24 mouse cellular contexts compared by ENCODE assay signal in genomic region chr3:38446586-38446985, GRCm38 (mm10). TPM values are rescaled to one million over a fixed set of nuclear protein-coding genes. Genes with fewer than 3 reads are reported as not detected.
DNase-seq lines count a peak whose midpoint lies in the region; ATAC-seq and TF ChIP-seq lines count a peak whose summit lies in the region.
"Had no signal": no experiment of that assay in that cellular context is flagged by ENCODE, and none has a peak within 500 bp of the region (broad histone marks: within the 10 kb centered on the region; RNA-seq: fewer than 3 reads in every experiment).

No protein-coding gene starts in this region.

- TF ChIP-seq CTCF in brain, embryonic 14.5 days (IDR thresholded peaks at IDR 0.05; ENCODE audit: borderline replicate concordance, extremely low read depth, insufficient read depth, insufficient read length) = no peak

- no peak overlapping the region for H3K4me3 ChIP-seq in heart, embryonic 12.5 days
- H3K4me3 ChIP-seq: embryonic facial prominence, embryonic 13.5 days; gastrocnemius, adult 2 months; heart, embryonic 13.5 days; megakaryocyte, embryonic 14.5 days had no signal

- 82% methylated on average over 9 of the region's 9 CpGs for WGBS in heart, embryonic 12.5 days

- TF ChIP-seq POLR2A in brain, embryonic 14.5 days (IDR thresholded peaks at IDR 0.05; ENCODE audit: borderline replicate concordance, extremely low read depth, insufficient read depth, insufficient read length, poor library complexity, severe bottlenecking) = no peak

- H3K36me3 ChIP-seq in heart, embryonic 12.5 days = peaks cover 14% of the 10 kb centered on the region

- H3K4me1 ChIP-seq in heart, embryonic 12.5 days (replicated peaks) = peaks cover 3% of the 10 kb centered on the region; the same call in 1 of the 2 replicates
- H3K4me1 ChIP-seq: embryonic facial prominence, embryonic 13.5 days; megakaryocyte, embryonic 14.5 days had no signal

- H3K4me2 ChIP-seq in heart, embryonic 12.5 days = no peak overlapping the region
- H3K4me2 ChIP-seq: embryonic facial prominence, embryonic 13.5 days; heart, embryonic 13.5 days; hindbrain, embryonic 14.5 days; liver, embryonic 11.5 days had no signal

- no peak overlapping the region for H3K27ac ChIP-seq in heart, embryonic 12.5 days (ENCODE audit: poor library complexity, severe bottlenecking)
- H3K27ac ChIP-seq: embryonic facial prominence, embryonic 13.5 days; gastrocnemius, adult 2 months; heart, embryonic 13.5 days; hindbrain, embryonic 14.5 days had no signal

- H3K9me3 ChIP-seq in heart, embryonic 12.5 days (replicated peaks) = peaks cover 10% of the 10 kb centered on the region

- no peak overlapping the region for H3K9ac ChIP-seq in heart, embryonic 12.5 days
- H3K9ac ChIP-seq: embryonic facial prominence, embryonic 13.5 days; heart, embryonic 13.5 days; hindbrain, embryonic 14.5 days had no signal

- no peak for ATAC-seq in heart, embryonic 12.5 days (ENCODE audit: insufficient number of reproducible peaks, low FRiP score)
- ATAC-seq: midbrain, embryonic 16.5 days had no signal

- DNase-seq in layer of hippocampus, adult 18-20 months (ENCODE audit: low spot score in 2 of 2) = peak; percentile 29 to 81
- DNase-seq in layer of hippocampus, postnatal 10 days (ENCODE audit: low spot score in 2 of 2) = no peak
- DNase-seq in brain, embryonic 14.5 days (ENCODE audit: low read depth) = peak; percentile 32
- peak; percentile 55 to 69 for DNase-seq in layer of hippocampus, adult 8-10 months (ENCODE audit: low spot score in 2 of 2)
- peak; percentile 58 to 82 for DNase-seq in right cerebral cortex, postnatal 10 days (ENCODE audit: low spot score in 2 of 2)
- no peak for DNase-seq in heart, postnatal 10 days
- DNase-seq: adrenal gland, postnatal 10 days; cerebellum, adult 11 months; cerebellum, postnatal 10 days; gastrocnemius, adult 2 months; heart, adult 11 months; heart, postnatal 36 days; kidney, adult 9 months; kidney, postnatal 4 days; lung, adult 2 months; spleen, adult 18-20 months; thymus, postnatal 36 days had no signal

- H3K27me3 ChIP-seq in heart, embryonic 12.5 days (replicated peaks) = no peaks in the 10 kb centered on the region
- H3K27me3 ChIP-seq: embryonic facial prominence, embryonic 13.5 days; heart, embryonic 13.5 days; megakaryocyte, embryonic 14.5 days had no signal

- intact Hi-C loops in heart, postnatal 10 days (cut with DNase I) = no loop called here

RNA-seq across cellular contexts. Expression of gene Ankrd50, which starts 38.1 kb away (rescaled TPM):
- 10 to 100 TPM; 47.2 to 48.7 TPM for total RNA-seq in layer of hippocampus, adult 18-20 months (2021)
- 10 to 100 TPM; 50.0 to 50.9 TPM for total RNA-seq in layer of hippocampus, postnatal 10 days (2021)
- 45.2 and 64.7 TPM in 2 replicates for polyA plus RNA-seq in brain, embryonic 14.5 days (2012; rRNA removed)
- total RNA-seq in layer of hippocampus, adult 8-10 months (2022) = 10 to 100 TPM; 44.6 to 60.4 (median 47.6) TPM
- polyA plus RNA-seq in heart, embryonic 12.5 days (2016; fragmentation: Nextera tagmentation; extraction: Ambion mirVana) = 27.3 and 32.4 TPM in 2 replicates
- total RNA-seq in heart, postnatal 10 days (2021) = 10 to 100 TPM; 60.4 to 71.1 TPM

Comparison
In these comparisons a context has a peak if more than half of its experiments do, and no peak if none do; other contexts are left out.
1. DNase-seq: peak in layer of hippocampus, adult 18-20 months (2 of 2), brain, embryonic 14.5 days (single experiment), layer of hippocampus, adult 8-10 months (2 of 2) and right cerebral cortex, postnatal 10 days (2 of 2); none in layer of hippocampus, postnatal 10 days (0 of 2) and heart, postnatal 10 days (0 of 2).